Mouse (Mus musculus): ENCODE data around the gene Mecom.

Gene Mecom

DNA sequence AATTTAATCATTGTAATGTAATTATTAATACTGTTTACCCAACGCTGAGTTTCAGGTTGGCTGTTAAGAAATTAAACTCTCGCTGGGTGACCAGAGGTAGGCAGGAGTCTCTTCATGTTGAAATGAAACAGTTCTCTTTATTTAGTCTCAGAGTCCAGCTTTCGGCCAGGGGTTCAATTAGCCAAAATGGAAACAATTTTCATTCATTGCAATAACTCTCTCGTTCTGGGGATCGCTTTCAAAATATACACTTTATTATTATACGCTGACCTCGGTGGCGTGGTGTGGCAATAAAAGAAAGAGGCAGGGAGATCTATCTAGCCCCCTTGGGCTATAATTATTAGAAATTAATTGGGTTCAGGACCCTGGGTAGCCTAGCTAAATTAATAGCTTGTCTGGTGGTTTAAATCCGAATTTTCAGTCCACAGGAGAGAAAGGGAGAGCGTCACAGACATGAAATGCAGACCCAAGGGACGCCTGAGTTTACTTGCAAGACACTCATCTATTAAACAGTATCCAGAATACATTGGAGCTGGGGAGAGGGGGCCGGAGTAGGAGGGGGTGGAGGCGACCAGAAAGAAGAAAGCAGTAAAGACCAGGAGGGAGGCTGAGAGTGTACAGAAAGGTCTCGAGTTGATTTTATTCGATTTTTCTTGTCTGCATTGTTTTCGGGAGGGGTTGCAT lies 34.4 kb downstream of the Mecom start:
- DNase-seq: no peak

DNA sequence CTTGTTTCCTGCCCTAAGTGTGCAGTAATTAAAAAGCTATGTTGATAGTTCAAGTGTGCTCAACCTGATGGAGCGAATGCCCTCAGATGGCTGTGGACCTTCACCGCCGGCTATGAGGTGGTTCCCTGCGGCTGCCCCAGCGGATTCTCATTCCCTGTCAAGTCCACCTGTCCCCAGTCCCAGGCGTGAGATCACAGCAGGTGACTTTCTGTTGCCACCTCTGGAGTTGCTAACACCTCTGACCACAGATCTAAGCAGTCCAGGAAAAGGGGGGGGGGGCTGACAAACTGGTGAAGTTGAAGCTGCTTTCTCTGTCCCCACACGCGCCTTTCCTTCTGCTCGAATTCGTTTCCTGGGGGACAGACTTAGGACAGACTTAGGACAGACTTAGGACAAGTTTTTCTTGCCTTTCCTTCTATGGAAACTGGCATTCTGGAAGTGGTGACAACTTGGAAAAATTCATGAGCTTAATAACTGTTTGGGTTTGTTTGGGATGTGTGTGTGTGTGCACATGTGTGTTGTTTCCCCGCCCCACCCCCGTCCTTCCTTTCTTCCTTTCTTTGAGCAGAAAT lies 35.3 kb downstream of the Mecom start:
- DNase-seq: peak in 1 of 2 experiments; percentile 26

DNA sequence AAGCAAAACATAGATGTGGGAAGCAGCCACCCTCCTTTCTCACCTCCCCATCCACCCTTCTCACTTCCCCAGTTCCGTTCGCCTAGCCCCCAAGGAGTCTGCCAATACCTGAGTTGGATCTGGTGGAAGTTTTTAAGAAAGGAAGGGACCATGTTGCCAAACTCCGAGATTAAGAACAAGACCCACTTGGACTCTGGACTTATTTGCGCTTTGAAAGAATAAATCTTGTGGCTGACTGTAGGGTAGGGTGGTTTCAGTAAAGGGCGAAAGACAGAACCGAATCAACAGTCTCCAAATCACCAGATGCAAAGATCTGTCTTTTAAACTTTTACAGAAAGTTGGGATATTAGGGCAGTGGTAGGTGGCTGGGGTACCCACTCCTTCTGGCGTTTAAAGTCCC lies 36.0 kb downstream of the Mecom start:
- DNase-seq: no peak

DNA sequence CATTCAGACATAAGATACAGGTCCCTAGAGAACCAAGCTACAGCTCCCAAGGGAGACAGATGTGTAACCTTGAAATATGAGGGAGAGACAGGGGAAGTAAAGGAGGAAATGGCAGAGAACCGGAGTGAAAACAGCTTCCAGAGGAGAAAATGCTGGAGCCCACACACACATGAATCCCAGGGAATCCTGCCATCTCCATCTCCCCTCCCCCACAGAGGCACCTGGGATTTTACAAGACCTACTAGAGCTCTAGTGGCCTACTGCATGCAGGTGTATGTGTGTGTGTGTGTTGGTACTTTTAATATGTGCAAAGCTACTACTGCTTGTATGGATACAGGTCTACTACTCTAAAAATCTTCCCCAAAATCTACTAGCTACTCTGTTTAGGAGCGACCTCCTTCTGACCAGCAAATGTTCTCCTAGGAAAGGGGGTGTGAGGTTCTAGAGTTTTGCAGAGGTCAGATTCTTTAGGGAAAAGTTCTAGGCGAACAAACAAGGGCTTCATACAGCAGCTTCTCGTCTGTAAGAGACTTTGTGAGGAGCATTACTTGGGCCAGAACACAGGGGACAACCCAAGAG lies 36.7 kb downstream of the Mecom start:
- DNase-seq: peak in 1 of 2 experiments; percentile 33

DNA sequence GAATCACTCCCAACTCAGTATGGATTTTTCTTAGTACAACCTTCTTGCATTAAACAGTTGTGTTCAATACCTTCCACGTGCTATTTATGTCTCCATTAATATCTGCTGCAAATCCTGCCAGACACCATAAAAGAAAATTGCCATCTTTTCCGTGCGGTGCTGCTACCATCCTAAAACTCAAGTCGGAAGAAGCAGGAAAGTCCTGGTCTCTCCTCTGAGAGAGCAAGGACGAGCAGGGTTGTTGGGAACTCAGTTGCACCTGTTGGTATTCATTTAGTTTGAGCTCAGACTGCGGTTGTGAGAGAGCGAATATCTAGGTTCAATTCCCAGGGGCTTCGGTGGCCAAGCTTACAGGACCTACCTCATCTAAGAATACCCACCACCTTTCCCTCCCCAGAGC lies 37.2 kb downstream of the Mecom start:
- peak in 1 of 2 experiments; percentile 11 for DNase-seq

DNA sequence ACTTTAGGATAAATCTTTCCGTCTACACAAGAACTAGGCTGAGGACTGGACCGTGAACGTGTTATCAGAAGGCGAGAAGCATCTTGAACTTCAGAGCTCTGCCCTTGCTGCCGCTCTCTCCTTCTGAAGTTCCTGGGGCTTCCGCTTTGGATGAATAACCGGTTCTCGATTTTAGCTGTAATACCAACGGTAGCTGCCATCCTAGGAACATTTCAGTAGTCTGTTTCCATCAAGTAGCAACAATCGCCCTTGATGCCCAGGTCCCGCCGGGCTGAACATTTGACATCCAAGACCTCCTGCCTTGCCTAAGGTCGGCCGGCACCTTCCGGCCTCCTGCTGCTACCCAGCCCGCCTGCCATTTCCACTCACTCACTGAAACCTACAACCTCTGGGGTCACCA lies 37.7 kb downstream of the Mecom start:
- peak in 1 of 2 experiments; percentile 35 for DNase-seq

DNA sequence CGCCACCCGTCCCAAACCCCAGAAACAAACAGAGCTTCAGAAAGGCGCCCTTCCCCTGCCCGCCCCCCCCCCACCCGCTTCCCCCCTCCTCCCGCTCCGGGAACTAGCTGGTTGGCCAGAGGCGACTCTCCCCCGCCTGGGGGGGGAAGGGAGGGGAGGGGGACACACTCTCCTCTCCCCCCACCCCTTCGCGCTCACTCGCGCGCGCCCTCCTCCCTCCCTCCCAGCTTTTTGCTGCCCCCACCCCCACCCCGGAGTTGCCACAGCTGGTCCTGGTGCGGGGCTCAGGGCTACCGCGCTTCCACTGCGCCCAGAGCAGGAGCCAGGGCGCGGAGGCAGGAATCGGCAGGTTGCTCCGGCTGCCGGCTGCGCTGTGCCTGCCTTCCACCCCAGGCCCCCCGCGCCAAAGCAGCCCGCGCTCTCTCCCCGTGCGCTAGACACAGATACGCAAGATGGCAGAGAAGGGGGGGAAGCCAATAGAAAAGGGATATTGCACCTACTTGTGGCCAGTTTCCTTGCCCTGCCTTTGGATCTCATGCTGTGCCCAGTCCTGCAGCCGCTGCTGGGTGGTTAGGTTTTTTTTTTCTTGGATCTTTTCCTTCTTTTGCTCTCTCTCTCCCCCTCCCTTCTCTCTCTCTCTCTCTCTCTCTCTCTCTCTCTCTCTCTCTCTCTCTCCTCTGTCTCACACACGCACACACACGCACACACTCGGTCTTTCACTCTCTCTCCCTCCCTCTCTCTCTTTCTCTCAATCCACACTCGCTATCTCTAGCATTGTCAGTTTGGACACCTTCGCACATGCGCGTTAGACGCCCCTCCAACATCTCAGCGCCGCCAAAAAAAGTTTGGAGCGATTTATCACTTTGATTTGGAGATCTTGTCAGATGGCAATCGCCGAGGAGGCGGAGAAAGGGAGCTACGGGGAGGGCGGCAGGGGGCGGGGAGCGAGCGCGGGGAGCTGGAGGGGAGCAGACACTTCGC lies 38.6 kb downstream of the Mecom start:
- peak; percentile 68 to 78 for DNase-seq

DNA sequence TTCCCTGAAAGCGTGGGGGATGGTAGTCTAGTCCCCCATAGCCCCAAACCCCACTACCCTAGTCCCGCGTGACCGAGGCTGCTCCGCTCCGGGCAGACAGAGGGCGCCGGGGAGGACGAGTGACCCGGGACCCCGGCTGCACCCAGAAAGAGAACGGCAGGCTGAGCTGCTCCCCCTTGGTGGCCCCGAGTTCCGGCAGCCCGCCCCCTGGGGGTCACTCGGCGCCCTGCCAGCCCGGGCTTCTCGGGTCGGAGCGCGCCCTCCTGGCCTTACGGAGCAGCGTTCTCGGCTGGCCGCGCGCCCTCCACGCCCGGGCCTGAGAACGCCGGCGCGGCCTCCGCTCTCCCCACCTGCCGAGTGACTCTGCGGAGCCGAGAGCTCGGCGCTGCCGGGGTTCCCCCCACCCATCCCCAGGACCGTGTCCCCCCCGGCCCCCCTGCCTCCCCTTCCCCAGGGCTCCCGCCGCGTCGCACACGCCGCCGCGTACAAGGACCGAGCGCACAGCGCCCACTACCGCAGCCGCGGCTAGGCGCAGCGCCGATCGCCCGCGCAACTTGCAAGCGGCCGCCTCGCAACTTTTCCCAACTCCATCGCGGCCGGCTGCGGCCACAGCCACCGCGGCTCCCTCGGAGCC lies 39.4 kb downstream of the Mecom start:
- DNase-seq: peak; percentile 77 to 87

DNA sequence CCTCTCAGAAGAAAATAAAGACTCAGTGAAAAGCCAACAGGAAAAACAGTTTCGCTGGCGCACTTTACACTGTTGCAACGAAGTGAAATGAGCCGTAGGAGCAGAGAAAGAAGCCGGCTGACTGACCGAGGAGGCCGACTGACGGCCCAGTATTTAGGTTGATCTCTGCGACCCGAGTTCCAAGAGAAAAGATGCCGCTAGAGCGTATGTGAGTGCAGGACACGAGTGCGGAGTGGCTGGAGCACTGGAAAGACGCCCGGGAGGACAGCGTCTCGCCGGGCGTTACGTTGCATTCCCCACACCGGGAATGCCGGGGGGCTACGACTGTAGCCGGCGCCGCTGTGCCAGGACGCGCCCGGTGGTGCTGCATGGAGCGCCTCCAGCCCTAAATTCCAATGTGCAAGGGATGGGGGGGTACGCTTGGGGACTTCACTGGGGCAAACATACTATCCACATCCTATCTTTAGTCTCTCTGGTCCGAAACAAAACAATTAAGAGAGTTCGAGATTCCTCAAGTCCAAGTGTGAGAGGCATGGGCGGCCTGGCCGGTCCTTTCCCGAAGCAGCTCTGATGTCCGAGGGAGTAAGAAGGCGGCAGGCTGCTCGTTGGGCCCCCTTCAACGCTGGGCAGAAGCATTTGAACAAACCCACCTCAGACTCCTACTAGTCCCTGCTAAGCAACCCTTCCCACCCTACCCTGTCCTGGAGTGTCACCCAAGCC lies 40.1 kb downstream of the Mecom start:
- peak in 1 of 2 experiments; percentile 50 for DNase-seq

DNA sequence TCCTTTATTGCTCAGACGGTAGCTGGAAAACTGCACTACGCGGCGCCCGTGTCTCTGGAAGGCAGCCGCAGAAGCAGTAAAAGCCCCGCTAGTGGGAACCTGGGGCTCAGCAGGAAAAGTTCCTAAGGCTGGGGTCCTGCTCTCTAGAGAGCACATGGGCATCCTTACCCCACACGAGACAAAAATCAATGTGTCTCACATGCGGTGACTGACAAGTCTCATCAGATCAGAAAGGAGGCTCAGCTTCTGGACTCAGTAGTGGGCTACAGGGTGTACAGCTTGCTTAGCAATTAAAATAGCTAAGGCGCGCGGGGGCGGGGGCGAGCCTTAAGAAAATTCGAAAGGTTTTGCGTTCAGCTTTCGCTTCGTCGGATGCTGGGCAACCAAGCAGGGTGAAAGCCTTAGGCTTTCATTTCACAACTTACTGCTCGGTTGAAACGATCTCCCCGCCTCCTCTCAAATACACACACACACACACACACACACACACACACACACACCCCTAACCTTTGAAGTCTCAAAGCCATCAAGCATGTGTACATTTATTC lies 40.7 kb downstream of the Mecom start:
- DNase-seq: peak; percentile 35 to 62

DNA sequence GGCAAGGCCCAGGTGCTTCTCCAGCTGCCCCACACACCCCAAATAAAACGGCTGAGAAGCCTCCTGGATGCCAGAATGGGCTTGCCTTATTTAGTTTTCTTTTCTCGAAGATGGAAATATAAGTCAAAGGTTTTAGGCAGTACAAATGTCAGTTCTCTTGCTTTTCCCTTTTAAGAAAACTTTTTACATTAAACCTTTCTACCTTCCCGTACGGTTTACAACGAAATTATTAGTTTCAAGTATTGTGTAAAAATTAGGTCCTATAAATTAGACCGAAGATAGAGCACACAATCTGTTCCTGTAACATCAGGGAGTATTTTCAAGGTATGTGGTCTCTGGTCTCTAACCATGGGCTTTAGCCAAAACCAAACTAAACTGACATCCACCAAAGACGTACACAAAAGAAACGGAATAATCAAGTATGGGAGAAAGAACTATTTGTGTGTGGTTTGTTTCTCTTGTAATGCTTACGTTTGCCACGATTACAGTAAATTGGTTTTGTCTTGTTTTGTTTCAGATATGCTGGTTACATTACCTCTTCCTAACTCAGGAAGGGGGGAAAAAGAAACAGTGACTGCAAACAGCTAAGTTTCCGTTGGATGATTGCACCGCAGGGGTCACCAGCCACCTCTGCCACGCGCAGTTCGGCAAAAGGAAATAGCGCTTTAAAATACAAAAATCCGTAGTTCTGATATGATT lies 41.3 kb downstream of the Mecom start:
- DNase-seq: no peak

DNA sequence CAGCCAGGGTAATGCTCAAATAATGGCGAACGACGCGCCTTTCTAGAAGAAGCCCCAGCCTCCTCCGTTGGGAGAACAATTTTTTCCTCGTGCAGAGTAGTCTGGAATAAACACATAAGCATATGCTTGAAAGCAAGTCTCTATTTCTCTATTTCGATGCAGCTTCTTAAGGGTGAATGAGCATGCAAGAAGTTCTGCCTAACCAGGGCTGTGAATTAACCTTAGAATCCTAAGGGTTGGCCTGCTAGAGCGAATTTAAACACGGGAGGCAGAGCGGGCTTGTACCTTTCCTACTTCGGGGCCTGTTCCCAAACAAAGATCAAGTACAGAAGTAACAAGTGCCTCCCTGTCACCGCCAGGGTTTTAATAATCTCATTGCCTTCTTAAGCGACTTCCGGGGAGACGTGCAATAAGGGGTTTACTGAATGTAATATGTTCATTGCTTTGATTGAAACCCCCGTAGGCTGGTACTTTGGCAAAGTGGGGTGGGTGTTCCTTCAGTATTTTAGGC lies 42.0 kb downstream of the Mecom start:
- DNase-seq: peak in 1 of 2 experiments; percentile 22

DNA sequence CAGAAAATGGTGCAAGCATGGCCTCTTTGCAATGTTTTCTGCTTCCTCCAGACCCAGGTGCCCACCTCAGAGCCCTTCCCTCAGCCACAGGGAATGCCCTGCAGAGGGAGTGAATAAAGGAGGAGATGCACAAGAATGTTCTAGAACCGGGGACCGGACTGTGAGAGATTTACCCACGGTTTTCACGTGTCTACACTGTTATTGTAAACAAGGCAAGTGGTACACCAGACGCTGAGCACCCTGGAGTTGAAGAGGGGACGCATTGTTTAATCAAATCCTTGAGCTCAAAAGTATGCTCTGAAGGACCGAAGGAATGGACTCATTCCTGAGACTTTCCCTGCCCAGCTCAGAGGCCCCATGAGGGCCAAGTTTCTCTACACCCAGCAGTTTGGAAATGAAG lies 43.2 kb downstream of the Mecom start:
- peak in 1 of 2 experiments; percentile 13 for DNase-seq

DNA sequence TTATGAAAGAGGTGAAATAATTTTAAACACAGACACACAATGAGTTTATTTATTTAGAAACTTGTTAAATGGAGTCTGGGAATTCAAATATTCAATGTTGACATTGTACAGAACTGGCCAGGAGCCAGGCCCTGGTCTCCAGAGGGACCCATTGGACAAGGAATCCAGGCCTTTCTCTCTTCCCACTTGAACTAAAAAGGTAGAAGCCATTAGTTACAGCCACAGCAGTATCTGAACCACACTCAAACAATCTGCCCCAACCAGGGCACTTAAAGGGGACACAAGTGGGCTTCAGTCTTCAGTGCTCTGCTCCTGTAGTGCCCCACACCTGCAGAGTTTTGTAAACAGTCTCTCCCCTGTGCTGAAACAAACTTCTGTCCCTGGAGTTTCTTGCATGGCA lies 44.0 kb downstream of the Mecom start:
- peak in 1 of 2 experiments; percentile 41 for DNase-seq

DNA sequence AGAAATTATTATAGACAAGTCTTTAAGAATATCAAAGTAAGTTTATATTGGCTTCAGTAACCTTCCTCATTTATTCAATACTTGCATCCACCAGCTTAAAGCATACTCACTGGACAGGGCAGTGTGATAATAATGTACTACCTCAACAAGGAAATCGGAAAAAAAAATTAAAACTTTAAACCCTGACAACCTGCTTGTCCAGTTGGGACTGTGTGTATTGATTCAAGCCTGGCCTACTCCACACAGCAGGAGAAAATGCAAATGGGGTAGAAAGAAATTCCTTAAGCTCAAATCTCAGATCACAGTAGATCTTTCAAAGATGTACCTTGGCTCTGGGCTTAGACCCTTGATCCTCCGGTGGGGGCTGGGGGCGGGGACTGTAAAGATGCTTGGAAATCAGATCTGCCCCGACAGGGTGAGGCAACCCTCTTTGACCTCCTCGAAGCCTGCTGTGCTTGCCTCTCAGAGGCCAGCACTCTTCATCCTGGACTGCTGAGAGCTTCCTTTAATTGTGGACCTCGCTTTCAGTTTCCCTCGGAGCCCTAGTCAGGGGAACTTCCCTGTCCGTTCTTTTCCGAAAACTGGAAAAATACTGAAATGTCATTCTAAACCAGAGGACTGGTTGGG lies 49.5 kb downstream of the Mecom start:
- DNase-seq: peak in 1 of 2 experiments; percentile 30

DNA sequence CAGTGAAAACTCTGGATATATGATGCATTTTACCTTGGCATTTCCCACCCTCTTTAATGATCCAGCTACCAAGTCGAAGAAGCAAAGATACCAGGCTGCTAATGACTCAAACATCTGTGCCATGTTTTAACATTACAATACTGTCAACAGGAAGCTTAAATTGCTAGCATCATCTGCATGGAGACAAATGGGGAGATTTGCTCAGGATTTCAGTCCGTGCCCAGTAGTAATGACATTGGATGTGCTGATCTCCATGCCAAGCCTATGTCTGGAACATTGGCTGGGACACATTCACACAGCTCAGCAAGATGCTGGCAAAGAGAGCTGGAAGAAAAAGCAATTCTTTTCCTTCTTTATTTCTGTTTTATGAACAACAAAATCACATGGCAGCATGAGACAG lies 53.4 kb downstream of the Mecom start:
- no peak for DNase-seq

DNA sequence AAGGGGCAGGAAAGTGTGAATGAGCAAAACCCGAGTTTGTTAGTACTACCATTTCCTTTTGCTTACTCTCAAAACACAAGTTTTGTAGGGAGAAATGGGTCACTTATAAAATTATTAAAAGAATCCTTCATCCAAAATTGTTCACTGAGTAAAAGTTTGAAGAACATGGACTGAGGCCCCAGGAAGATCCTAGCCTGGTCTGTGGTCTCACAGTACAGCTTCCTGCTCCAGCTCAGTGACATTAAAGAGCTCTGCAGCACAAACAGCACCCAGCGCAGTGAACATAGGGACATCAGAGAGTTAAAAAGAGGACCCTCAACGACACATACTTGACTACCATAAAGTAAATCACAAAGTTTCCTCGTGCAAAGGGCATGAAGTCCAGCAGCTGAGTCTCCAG lies 59.0 kb downstream of the Mecom start:
- no peak for DNase-seq

DNA sequence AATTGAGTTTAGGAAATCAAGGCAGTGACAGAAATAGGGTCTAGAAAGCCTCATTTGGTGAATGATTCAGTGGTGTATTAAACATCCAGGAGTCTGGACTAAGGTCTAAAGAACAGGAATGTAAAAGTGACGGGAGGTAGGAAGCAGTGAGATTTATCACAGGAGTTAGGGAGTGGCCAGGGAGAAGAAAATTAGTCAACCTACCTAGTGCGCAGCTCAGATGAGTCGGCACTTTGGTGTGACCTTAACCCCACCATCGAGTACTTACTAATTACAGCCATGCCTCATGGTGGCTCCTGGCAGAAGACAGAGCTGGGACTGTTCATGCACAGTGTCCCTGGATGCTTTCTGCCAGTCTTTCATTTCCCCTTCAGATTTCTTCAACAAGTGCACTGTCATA lies 61.4 kb downstream of the Mecom start:
- no peak for DNase-seq

DNA sequence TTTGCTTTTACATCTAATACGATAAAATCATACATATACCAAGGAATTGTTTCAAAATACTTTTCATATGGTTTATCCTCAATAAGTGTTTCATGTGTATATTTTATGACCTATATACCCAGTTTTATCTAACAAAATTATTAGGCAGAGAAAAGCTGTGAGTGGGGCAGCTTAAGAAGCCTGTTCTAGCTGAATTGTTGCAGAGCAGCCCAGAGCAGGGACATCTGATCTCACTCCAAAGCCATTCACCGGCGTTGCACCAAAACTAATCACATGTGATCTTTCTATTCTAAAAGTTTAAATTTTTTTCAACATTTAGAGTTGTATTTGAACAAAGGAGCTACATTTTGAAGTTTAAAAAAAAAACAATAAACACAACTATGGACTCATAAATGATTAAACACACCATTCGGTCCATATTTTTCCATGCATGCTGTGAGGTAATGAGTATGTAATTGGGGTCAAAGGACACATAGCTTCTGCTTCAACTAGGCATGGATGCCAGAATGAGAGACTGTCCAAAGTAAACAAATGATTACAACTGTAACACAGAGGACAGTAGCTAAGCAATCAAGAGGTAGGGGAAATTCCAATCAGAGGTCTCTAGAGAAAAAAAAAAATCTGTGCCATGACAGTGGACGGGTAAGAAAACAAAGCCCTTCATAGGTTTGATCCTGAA lies 64.7 kb downstream of the Mecom start:
- DNase-seq: no peak

DNA sequence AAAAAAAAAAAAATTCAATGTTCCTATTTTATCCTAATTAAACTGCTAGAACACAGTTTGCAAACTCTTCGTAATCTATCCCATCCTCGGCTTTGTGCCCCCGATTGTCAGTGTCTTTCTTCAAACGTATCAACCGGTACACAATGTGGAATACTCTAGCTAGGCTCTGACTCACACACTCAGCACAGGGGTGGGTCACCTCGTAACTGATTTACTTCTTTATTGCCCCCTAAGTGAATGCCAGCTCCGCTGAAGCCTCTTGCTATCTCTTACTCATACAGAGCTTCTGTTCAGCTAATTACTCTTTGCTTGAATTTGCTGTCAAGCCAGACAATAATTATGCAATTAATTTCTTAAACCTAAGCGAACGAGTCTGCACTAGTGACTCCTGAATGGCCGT lies 66.1 kb downstream of the Mecom start:
- no peak for DNase-seq

Data from kidney, postnatal 36 days (tissue).